Mouse (Mus musculus): ENCODE results near the gene Trpm8. TPM values are rescaled to one million over a fixed set of nuclear protein-coding genes. Genes with fewer than 3 reads are reported as not detected.

Trpm8 gene
- polyA plus RNA-seq, 1 experiment: 0.02 TPM

DNA sequence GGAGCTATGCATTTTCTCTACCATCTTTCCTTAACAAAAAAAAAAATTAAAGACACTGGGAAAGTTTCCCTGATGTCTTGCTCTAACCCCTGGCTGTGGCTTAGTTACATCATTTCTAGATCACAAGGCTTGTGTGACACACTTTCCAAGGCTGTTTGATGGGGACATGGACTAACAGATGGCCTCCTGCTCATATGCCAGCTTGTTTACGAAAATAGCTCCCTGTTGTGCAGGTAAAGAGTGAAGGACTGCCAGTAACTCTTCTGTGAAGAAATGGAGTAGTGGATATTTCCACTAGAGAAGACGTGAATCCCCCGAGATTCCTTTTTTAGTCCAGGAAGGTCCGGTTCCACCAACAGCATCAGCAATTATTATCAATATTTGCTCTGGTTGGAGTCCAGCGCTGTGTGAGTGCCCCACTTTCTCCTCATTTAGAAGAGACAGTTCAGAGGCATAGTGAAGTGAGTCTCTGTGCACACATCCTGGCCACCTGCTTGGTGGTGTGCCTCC, 71.1 kb downstream of the Trpm8 start:
- Histone ChIP-seq H3K4me3 (no peak overlapping the region), H3K4me2 (ENCODE audit: low read depth) (no peak overlapping the region), H3K27me3 (ENCODE audit: control insufficient read depth, insufficient read depth, insufficient read length) (no peaks in the 10 kb centered on the region), H3K79me2 (ENCODE audit: control insufficient read depth, insufficient read depth) (no peaks in the 10 kb centered on the region), H3K36me3 (ENCODE audit: control insufficient read depth, insufficient read depth) (no peaks in the 10 kb centered on the region), H3ac (ENCODE audit: control insufficient read depth, insufficient read length) (no peak overlapping the region)
- no peak for TF ChIP-seq TCF12 (IDR thresholded peaks at IDR 0.05; ENCODE audit: insufficient read depth, poor library complexity, severe bottlenecking)
- no peak for TF ChIP-seq MYOG (IDR thresholded peaks at IDR 0.05; ENCODE audit: control insufficient read depth in 1 of 3, insufficient read depth in 1 of 3, insufficient read length in 2 of 3, low read depth in 2 of 3)
- no peak for TF ChIP-seq E2F4 (IDR thresholded peaks at IDR 0.05; ENCODE audit: insufficient read depth)
- no peak for TF ChIP-seq TCF3 (IDR thresholded peaks at IDR 0.05; ENCODE audit: insufficient read length, low read depth)
- TF ChIP-seq REST (IDR thresholded peaks at IDR 0.05; ENCODE audit: insufficient read depth, insufficient read length): no peak
- TF ChIP-seq CEBPB (IDR thresholded peaks at IDR 0.05; ENCODE audit: insufficient read depth, poor library complexity, severe bottlenecking): no peak
- no peak for TF ChIP-seq POLR2AphosphoS2 (IDR thresholded peaks at IDR 0.05; ENCODE audit: insufficient read length, low read depth)
- no peak for TF ChIP-seq MYOD1 (IDR thresholded peaks at IDR 0.05; ENCODE audit: control insufficient read depth in 1 of 3, insufficient read length in 2 of 3, low read depth in 2 of 3)
- TF ChIP-seq USF1 (IDR thresholded peaks at IDR 0.05; ENCODE audit: low read depth): no peak
- no peak for TF ChIP-seq MAX (IDR thresholded peaks at IDR 0.05; ENCODE audit: low read depth)
- TF ChIP-seq POLR2A (IDR thresholded peaks at IDR 0.05; ENCODE audit: insufficient read length, low read depth): no peak
- no peak for TF ChIP-seq SRF (IDR thresholded peaks at IDR 0.05; ENCODE audit: control insufficient read depth, insufficient read length, low read depth)

DNA sequence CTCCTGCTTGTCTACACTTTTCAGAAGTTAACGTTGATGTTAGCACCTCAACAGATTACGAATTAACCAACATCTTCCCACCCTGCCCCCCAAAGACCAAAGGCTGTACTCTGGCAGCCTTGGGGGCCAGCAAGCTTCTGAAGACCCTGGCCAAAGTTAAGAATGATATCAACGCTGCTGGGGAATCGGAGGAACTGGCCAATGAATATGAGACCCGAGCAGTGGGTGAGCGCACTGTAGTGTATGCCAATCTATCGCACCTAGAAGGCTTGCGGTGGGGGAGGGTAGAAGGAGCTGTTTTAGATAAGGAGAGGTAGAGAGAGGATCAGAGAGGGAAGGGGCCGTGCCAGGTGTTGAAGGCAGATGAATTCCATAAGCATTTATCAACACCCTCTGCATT, 73.3 kb downstream of the Trpm8 start:
- Histone ChIP-seq H3K4me2 (ENCODE audit: low read depth) (no peak overlapping the region), H3K36me3 (ENCODE audit: control insufficient read depth, insufficient read depth) (no peaks in the 10 kb centered on the region), H3K4me3 (no peak overlapping the region), H3K79me2 (ENCODE audit: control insufficient read depth, insufficient read depth) (no peaks in the 10 kb centered on the region), H3ac (ENCODE audit: control insufficient read depth, insufficient read length) (no peak overlapping the region), H3K27me3 (ENCODE audit: control insufficient read depth, insufficient read depth, insufficient read length) (no peaks in the 10 kb centered on the region)
- TF ChIP-seq TCF12 (IDR thresholded peaks at IDR 0.05; ENCODE audit: insufficient read depth, poor library complexity, severe bottlenecking): no peak
- no peak for TF ChIP-seq CEBPB (IDR thresholded peaks at IDR 0.05; ENCODE audit: insufficient read depth, poor library complexity, severe bottlenecking)
- TF ChIP-seq SRF (IDR thresholded peaks at IDR 0.05; ENCODE audit: control insufficient read depth, insufficient read length, low read depth): no peak
- TF ChIP-seq MYOG (IDR thresholded peaks at IDR 0.05; ENCODE audit: control insufficient read depth in 1 of 3, insufficient read depth in 1 of 3, insufficient read length in 2 of 3, low read depth in 2 of 3): no peak
- TF ChIP-seq E2F4 (IDR thresholded peaks at IDR 0.05; ENCODE audit: insufficient read depth): no peak
- TF ChIP-seq POLR2AphosphoS2 (IDR thresholded peaks at IDR 0.05; ENCODE audit: insufficient read length, low read depth): no peak
- no peak for TF ChIP-seq MYOD1 (IDR thresholded peaks at IDR 0.05; ENCODE audit: control insufficient read depth in 1 of 3, insufficient read length in 2 of 3, low read depth in 2 of 3)
- no peak for TF ChIP-seq REST (IDR thresholded peaks at IDR 0.05; ENCODE audit: insufficient read depth, insufficient read length)
- TF ChIP-seq USF1 (IDR thresholded peaks at IDR 0.05; ENCODE audit: low read depth): no peak
- TF ChIP-seq MAX (IDR thresholded peaks at IDR 0.05; ENCODE audit: low read depth): no peak
- TF ChIP-seq TCF3 (IDR thresholded peaks at IDR 0.05; ENCODE audit: insufficient read length, low read depth): no peak
- TF ChIP-seq POLR2A (IDR thresholded peaks at IDR 0.05; ENCODE audit: insufficient read length, low read depth): no peak

DNA sequence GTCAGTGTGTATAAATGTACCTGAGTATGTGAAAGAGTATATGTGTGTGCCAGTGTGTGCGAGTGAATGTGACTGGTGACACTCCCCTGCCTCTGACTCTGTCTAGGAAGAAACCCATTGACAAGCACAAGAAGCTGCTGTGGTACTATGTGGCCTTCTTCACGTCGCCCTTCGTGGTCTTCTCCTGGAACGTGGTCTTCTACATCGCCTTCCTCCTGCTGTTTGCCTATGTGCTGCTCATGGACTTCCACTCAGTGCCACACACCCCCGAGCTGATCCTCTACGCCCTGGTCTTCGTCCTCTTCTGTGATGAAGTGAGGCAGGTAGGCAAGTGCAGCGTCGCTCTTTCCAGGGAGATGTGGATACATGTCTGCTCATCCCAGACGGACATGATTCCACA, 77.6 kb downstream of the Trpm8 start:
- Histone ChIP-seq H3K79me2 (ENCODE audit: control insufficient read depth, insufficient read depth) (no peaks in the 10 kb centered on the region), H3ac (ENCODE audit: control insufficient read depth, insufficient read length) (no peak overlapping the region), H3K27me3 (ENCODE audit: control insufficient read depth, insufficient read depth, insufficient read length) (no peaks in the 10 kb centered on the region), H3K4me3 (no peak overlapping the region), H3K4me2 (ENCODE audit: low read depth) (no peak overlapping the region), H3K36me3 (ENCODE audit: control insufficient read depth, insufficient read depth) (no peaks in the 10 kb centered on the region)
- no peak for TF ChIP-seq TCF3 (IDR thresholded peaks at IDR 0.05; ENCODE audit: insufficient read length, low read depth)

DNA sequence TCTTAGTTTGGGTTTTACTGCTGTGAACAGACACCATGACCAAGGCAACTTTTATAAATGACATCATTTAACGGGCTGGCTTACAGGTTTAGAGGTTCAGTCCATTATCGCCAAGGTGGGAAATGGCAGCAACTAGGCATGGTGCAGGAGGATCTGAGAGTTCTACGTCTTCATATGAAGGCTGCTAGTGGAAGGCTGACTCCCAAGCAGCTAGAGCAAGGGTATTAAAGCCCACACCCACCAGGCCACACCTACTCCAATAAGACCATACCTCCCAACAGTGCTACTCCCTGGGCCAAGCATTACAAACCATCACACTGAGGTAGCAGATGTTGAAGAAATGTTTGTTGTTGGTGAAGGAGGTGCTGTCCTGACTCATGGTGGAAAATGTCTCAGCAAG, 78.2 kb downstream of the Trpm8 start:
- TF ChIP-seq CEBPB (IDR thresholded peaks at IDR 0.05; ENCODE audit: insufficient read depth, poor library complexity, severe bottlenecking) (no peak), POLR2A (IDR thresholded peaks at IDR 0.05; ENCODE audit: insufficient read length, low read depth) (no peak), USF1 (IDR thresholded peaks at IDR 0.05; ENCODE audit: low read depth) (no peak), TCF3 (IDR thresholded peaks at IDR 0.05; ENCODE audit: insufficient read length, low read depth) (no peak), TCF12 (IDR thresholded peaks at IDR 0.05; ENCODE audit: insufficient read depth, poor library complexity, severe bottlenecking) (no peak), MYOG (IDR thresholded peaks at IDR 0.05; ENCODE audit: control insufficient read depth in 1 of 3, insufficient read depth in 1 of 3, insufficient read length in 2 of 3, low read depth in 2 of 3) (no peak), POLR2AphosphoS2 (IDR thresholded peaks at IDR 0.05; ENCODE audit: insufficient read length, low read depth) (no peak), E2F4 (IDR thresholded peaks at IDR 0.05; ENCODE audit: insufficient read depth) (no peak), REST (IDR thresholded peaks at IDR 0.05; ENCODE audit: insufficient read depth, insufficient read length) (no peak), MYOD1 (IDR thresholded peaks at IDR 0.05; ENCODE audit: control insufficient read depth in 1 of 3, insufficient read length in 2 of 3, low read depth in 2 of 3) (no peak), MAX (IDR thresholded peaks at IDR 0.05; ENCODE audit: low read depth) (no peak)

DNA sequence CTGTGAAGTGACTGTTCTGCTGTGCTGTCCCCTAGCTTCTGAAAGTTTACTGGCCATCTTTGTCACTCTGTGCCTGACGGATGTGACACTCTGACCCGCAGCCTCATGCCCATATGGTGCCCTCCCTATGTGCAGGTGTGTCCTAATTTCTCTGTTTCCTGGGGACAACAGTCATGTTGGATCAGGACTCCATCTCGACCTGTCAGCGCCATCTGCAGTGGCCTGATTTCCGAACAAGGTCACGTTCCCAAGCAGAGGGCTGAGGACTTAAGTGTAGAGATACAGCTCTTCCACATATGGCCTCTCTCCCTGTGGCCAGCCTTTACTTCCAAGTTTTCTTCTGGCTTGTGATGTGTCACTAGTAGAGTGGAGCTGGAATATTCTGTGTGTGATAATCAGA, 79.2 kb downstream of the Trpm8 start:
- Histone ChIP-seq H3K27me3 (ENCODE audit: control insufficient read depth, insufficient read depth, insufficient read length) (no peaks in the 10 kb centered on the region), H3K36me3 (ENCODE audit: control insufficient read depth, insufficient read depth) (no peaks in the 10 kb centered on the region), H3K4me3 (no peak overlapping the region), H3K4me2 (ENCODE audit: low read depth) (no peak overlapping the region), H3K79me2 (ENCODE audit: control insufficient read depth, insufficient read depth) (no peaks in the 10 kb centered on the region), H3ac (ENCODE audit: control insufficient read depth, insufficient read length) (no peak overlapping the region)
- no peak for TF ChIP-seq TCF12 (IDR thresholded peaks at IDR 0.05; ENCODE audit: insufficient read depth, poor library complexity, severe bottlenecking)
- no peak for TF ChIP-seq CEBPB (IDR thresholded peaks at IDR 0.05; ENCODE audit: insufficient read depth, poor library complexity, severe bottlenecking)
- no peak for TF ChIP-seq TCF3 (IDR thresholded peaks at IDR 0.05; ENCODE audit: insufficient read length, low read depth)
- no peak for TF ChIP-seq USF1 (IDR thresholded peaks at IDR 0.05; ENCODE audit: low read depth)
- TF ChIP-seq MAX (IDR thresholded peaks at IDR 0.05; ENCODE audit: low read depth): no peak
- no peak for TF ChIP-seq E2F4 (IDR thresholded peaks at IDR 0.05; ENCODE audit: insufficient read depth)
- no peak for TF ChIP-seq POLR2A (IDR thresholded peaks at IDR 0.05; ENCODE audit: insufficient read length, low read depth)
- TF ChIP-seq SRF (IDR thresholded peaks at IDR 0.05; ENCODE audit: control insufficient read depth, insufficient read length, low read depth): no peak
- TF ChIP-seq MYOG (IDR thresholded peaks at IDR 0.05; ENCODE audit: control insufficient read depth in 1 of 3, insufficient read depth in 1 of 3, insufficient read length in 2 of 3, low read depth in 2 of 3): no peak

More for the DNA sequence above, 78.2 kb downstream of the Trpm8 start:
- H3ac ChIP-seq (ENCODE audit: control insufficient read depth, insufficient read length): no peak overlapping the region
- no peaks in the 10 kb centered on the region for H3K27me3 ChIP-seq (ENCODE audit: control insufficient read depth, insufficient read depth, insufficient read length)
- no peaks in the 10 kb centered on the region for H3K79me2 ChIP-seq (ENCODE audit: control insufficient read depth, insufficient read depth)
- no peak overlapping the region for H3K4me3 ChIP-seq
- no peak overlapping the region for H3K4me2 ChIP-seq (ENCODE audit: low read depth)
- no peaks in the 10 kb centered on the region for H3K36me3 ChIP-seq (ENCODE audit: control insufficient read depth, insufficient read depth)
